Mouse (Mus musculus): ENCODE measurements around the gene Myo7a. TPM values are rescaled to one million over a fixed set of nuclear protein-coding genes. Genes with fewer than 3 reads are reported as not detected.
A peak's percentile ranks its signal among the peaks of the same experiment; 100 is the strongest.

Gene Myo7a
- 10 to 100 TPM; 17.8 to 18.7 TPM for total RNA-seq (2021)

DNA sequence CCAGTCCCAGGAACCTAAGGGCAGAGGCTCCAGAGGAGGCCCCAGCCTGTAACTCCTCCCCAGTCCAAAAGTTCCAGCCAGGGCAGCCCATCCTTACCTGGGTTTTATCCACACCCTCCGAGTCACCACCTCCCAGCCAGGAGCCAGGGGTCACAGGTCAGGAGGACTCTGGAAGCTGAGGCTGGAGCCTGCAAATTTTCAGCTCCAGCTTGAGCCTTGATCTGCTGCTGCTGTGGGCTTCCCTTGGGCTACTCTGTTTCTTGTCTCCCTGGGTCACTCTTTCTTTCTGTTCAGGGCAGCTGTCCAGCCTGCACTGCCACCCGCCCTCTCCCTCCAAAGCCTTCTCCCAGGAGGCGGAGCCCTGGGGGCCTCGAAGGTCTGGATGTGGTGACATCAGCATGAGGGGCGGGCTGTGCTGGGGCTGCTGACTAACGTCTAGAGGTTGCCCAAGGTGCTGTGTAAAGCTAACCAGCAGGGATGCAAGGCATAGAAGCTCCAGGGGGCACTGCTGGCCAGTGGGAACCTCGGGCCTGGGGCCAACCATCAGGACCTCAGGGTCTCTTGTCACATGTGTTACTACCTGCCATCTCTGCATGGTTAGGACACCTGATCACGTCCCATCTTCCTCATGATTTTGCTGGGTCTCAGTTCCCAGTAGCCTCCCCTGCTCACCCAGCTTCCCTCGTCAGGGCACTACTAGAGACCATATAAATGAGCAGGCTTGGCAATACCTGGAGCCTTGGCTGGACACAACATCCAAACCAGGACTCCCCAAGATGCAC is at the start of gene Myo7a:
Myo7a (minus strand) TSS at position 346 of the 782 bp plus-strand sequence.
- intact Hi-C loops (cut with DNase I) = no loop called here
- no peak for DNase-seq

DNA sequence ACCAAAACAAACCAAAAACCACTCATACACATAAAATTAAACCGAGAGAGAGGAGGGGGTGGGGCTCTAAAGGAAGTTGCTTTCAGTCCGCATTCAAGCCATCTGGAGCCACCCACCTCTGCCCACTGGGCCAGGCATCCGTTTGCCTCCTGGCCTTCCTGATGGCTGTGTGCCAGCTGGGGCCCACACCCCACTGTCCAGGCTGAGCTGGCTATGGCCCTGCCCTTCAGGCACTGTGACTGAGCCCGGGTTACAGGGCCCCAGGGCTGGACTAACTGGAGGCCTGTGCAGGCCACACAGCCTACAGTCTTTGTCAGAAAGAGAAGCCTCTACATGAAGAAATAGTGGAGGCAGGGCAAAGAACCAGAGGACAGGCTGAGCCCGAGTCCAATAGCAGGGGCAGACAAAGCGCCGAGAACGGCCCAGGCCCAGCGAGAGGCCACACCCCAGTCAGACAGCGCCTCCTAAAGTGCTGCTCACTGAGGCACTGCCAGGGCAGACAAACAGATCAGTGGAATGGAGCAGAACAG is 45.7 kb upstream of the Myo7a start:
- intact Hi-C loops (cut with DNase I) = loop anchor here (5.0 kb wide), 1 partner anchor 272 kb away; no protein-coding TSS in a partner anchor
- DNase-seq = peak; percentile 38

DNA sequence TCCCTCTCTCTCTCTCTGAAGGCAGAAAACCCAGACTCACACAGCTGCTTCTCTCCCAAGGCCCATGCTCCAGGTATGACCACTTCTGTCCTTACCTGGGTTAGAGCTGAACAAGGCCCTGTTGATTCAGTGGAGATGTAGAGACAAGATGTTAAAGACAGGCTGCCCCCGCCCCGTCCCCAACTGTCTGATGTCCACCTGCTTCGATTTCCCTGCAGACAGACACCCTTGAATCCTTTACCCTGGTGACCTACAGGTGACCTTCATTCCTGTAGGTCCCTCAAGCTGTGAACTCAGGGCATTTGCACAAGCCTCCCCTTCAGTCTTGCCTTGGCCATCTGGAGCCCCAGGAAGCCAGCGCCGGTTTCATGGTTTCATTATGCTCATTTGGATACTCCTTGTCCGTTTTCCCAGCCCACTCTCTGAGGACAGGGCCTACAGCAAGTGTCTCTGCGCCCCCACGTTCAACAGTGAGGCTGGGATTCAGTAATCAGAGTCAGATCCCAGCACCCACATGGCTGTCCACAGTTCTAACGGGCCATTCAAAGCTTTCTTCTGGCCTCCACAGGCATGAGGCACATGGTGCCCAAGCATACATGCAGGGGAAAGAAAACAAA is 45.2 kb upstream of the Myo7a start:
- DNase-seq = no peak
- intact Hi-C loops (cut with DNase I) = loop anchor here (5.0 kb wide), 1 partner anchor 273 kb away; no protein-coding TSS in a partner anchor

DNA sequence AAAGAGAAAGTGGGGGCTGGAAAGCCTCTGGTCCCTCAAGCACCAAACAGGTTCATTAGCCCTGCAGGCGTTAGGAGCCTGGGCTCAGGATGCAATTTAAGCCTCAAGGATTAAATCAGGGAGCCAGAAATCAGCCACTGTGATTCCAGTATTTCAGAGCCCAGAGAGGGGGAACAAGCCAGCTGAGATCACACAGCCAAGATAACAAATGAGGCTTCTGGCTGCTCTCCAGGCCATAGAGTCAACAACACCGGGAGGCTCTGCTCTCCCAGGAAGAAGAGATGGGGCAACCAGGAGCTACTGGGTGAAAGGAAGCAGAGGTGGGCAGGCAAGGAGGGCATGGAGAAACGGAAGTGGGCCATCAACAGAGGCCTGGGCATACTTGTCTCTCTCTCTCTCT is 44.4 kb upstream of the Myo7a start:
- intact Hi-C loops (cut with DNase I) = loop anchor here (5.0 kb wide), 1 partner anchor 274 kb away; no protein-coding TSS in a partner anchor

DNA sequence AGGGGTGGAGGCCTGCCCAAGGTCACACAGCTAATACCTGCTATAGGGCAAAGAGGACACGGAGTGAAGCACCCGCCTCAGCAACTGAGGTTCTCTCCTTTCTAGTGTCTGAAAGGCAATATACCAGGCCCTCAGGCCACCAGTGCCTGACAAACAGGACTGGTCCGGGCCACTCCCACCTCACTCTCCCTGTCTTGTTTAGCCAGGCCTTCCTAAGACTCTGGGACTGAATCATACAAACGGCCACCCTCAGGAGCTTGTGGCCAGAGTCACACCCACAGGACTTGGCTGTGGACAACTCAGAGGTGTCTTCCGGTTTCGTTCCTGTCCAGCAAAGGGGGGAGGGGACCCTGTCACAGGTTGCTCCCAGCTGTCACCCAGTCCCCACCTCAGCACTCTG is 42.9 kb upstream of the Myo7a start:
- no peak for DNase-seq
- intact Hi-C loops (cut with DNase I) = loop anchor here (5.0 kb wide), 1 partner anchor 275 kb away; no protein-coding TSS in a partner anchor

More for the DNA sequence above, 44.4 kb upstream of the Myo7a start:
- DNase-seq = no peak

DNA sequence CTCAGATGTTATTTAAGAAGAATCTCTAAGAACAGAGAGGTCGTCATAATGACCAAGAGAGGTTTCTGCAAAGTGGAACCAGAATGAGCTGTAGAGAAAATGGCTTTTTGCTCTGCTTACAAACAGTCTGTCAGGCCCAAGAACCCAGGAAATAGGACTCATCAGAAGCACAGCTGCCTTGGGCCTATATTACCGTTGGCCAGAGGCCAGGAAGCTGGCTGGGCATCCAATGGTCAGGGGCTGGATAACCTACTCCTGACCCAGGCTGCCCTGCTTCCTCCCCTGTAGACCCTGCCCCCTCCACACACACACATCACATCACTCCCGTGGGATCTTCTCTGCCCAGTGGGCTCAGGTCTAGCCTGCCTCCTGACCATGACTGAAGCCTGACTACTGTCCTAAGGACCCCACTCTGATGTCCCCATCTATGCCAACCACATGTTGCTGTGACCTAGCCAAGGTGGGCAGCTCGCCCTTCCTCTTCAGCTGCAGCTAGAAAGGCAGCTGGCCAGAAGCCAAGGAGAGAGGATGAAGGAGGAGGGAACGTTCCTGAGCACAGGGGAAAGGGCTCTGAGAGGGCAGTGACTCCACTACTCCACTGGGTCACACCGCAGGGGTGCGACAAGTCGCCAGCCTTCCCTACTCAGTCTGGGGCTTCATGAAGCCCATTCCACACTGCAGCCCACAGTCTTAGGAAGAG is 40.9 kb upstream of the Myo7a start:
- intact Hi-C loops (cut with DNase I) = loop anchor here (5.0 kb wide), 1 partner anchor 277 kb away; no protein-coding TSS in a partner anchor
- DNase-seq = no peak

DNA sequence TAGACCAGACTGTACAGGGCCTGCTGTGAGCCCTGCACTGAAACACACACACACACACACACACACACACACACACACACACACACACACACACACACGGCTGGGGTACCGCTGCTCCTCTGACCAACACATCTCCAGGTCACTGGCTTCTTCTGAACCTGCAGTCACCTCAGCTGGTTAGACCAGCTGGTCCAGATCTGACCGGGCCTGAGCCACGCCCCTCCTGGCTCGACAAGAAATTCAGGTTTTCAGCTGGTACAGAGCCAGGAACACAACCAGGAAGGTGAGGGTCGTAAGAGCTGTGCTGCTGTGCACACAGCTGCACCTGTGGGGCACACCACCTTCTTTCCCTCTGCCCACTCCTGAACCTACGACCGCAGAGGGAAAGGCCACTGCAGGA is 39.2 kb upstream of the Myo7a start:
- DNase-seq = no peak
- intact Hi-C loops (cut with DNase I) = no loop called here

DNA sequence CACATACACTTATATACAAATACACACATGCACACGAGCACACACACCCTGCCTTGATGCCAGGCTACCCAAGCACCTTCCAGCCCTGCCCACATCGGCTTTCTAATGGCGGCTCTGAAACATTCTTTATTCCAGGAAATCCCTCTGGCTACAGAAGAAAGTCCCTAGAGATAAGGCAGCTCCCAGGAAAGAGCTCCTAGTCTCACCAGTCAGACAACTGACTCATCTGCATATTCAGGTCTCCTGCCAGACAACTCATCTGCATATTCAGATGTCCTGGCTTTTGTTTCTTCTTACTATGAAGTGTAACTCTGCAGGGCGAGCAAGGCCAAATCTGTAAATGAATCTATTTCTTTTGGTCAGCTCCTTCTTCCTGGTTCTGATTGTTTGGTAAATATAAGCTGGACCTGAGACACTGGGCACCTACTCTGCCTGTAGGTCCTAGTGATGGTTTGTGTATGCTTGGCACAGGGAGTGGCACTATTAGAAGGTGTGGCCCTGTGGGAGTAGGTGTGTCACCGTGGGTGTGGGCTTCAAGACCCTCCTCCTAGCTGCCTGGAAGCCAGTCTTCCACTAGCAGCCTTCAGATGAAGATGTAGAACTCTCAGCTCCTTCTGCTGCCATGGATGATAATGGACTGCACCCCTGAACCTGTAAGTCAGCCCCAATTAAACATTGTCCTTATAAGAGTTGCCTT is 38.5 kb upstream of the Myo7a start:
- intact Hi-C loops (cut with DNase I) = no loop called here
- no peak for DNase-seq

DNA sequence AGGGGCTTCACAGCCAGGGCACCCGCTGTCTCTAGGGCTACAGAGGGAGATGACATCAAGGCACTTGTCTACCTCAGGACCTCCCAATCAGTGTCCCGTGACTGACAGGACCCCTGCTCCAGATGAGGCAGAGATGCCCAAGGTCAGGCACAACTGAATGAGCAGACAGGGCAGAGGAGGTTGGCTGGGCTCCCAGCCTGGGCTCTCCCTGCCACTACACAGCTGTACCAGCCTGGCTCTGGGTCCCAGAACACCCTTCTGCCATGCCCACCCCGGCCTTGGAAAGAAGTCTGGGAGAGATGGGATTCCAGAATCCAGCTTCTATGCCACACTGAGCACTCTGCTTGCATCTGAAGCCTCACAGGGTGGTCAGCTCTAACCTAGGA is 36.9 kb upstream of the Myo7a start:
- intact Hi-C loops (cut with DNase I) = no loop called here
- DNase-seq = no peak

DNA sequence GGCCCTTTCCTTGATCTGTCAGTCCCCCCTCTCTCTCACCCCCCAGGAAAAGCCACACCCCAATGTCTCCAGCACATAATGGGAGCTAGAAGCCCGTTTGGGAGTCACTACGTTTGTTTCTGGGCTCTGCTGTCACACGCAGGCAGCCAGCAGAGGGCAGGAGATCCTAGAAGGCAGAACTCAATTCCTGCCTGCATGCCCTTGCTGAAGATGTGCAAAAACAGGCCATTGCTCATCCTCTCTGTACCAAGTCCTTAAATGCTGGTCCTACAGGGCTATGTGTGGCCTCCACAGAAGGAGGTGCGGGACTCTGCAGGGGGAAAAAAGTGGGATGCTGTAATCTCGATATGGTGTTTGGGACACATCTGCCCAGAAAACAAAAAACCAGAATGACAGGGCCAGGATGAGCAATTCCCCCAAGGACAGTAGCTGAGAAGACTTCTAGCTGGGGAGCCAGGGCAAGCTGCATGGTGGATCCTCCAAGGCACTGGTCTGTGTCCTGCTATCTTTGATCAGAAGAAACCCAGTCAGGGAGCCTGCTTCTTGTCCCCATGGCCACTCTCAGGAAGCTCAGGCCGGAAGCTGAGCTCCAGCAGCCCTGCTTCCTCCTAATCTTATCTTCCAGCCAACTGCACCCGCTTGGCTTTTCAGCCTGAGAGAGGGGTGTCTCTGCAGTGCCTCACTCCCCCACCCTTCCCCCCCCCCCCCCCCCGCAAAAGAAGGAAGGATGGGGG is 36.4 kb upstream of the Myo7a start:
- intact Hi-C loops (cut with DNase I) = loop anchor here (2.0 kb wide), 1 partner anchor 185 kb away; no protein-coding TSS in a partner anchor
- DNase-seq = peak; percentile 71

DNA sequence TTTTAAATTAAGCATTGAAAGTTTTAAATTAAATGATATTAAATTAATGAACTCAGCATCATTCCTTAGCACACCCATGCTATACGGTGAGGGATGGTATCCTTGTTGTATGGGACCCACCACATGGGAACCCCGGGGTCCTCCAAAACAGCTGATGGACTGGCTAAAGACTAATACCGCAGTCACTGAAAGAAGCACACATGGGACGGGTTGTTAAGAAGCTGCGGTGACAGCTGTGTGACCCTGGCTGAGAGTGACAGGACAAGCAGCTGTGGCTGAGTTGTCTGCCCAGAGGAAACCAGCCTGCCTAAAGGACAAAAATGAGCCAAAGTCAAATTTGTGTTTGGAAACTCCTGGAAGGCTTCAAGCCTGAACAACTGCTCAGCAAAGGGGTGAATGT is 34.6 kb upstream of the Myo7a start:
- intact Hi-C loops (cut with DNase I) = loop anchor here (2.0 kb wide), 1 partner anchor 187 kb away; no protein-coding TSS in a partner anchor
- no peak for DNase-seq

DNA sequence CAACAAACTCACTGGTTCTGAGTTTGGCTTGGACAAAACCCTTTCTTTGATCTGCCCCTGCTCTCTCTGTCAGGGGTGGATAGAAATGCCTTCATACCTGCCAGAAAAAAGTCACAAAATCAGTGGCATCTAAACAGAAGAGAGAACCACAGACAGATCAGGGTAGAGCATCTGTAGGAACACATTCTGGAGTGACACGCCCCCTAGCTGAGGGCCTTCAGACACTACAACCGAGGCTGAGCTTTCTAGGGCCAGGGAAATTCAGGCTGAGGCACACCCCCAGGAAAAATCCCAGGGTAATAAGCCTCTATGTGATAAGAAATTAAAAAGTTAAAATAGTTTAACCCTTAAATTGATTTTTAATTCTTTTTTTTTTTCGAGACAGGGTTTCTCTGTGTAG is 34.0 kb upstream of the Myo7a start:
- DNase-seq = no peak
- intact Hi-C loops (cut with DNase I) = no loop called here

DNA sequence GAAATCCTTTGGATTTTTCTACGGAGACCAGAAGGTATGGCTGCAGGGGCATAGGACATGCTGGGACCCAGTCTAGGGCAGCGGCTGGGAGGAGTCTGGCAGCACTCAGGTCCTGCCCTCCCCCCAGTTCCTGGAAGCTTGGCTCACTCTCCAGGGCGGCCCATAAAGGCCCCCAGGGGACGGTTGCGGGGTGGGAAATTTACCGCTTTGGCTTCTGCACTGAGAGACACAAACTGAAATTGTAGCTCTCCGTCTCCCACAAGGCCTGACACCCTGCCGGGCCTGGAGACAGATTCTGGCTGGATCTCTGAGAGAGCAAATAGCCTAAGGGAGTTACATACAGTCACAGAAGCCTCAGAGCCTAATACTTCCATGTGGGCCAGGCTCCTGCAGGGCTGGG is 33.1 kb upstream of the Myo7a start:
- intact Hi-C loops (cut with DNase I) = no loop called here
- DNase-seq = no peak

DNA sequence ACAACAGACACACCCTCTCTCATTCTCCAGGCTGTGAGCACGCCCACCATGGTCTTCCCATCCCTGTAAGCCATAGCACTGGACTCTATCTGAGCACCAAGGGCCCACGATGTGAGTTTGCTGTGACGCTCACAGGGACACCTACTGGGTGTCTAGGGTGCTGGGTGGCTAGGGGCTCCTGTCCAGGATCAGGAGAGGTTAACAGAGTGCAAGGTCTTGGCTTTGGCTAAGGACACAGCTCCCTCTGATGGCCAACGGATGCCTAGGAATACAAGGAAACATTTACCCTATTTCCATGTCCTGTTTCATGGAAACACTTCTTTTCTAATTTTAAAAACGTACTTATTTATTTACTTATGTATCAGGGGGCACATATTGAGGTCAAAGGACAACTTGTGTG is 31.2 kb upstream of the Myo7a start:
- intact Hi-C loops (cut with DNase I) = no loop called here
- no peak for DNase-seq

DNA sequence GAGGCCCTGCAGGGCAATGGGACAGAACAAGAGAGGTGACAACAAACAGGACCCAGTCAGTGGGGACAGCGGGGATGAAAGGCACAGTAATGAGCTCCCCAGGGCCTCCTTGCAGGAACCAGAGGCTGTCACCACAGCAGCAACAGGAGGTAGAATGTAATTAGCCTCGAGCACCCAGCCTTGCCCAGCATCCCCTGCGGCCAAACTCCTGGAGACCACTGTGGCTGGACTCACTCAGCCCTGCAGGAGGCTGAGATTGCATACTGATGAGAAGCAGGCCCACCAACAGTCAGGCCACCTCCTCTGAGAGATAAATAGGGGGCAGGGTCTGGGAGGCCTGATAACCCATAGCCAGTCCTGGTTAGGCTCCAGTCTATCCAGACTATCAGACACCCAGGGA is 30.5 kb upstream of the Myo7a start:
- intact Hi-C loops (cut with DNase I) = no loop called here
- no peak for DNase-seq

DNA sequence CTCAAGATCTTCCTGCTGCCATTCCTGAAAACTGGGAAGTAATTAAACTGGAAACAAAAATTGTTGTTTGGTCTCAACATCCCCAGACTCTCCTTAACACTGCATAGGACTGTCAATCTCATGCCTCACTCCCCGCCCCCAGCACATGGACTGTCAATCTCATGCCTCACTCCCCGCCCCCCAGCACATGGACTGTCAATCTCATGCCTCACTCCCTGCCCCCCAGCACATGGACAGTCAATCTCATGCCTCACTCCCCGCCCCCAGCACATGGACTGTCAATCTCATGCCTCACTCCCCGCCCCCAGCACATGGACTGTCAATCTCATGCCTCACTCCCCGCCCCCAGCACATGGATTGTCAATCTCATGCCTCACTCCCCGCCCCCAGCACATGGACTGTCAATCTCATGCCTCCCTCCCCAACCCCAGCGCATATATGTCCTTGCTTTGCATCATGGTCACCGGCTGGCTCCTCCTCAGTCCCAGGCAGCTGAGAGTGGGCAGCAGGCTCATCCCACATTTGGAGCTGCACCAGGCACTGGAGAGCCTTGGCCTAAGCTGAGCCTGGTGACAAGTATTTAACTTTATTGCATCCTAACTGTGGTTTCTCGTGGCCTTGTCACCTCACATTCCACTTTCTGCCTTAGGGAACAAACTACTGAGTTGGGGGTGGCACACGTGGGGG is 29.5 kb upstream of the Myo7a start:
- no peak for DNase-seq
- intact Hi-C loops (cut with DNase I) = no loop called here

DNA sequence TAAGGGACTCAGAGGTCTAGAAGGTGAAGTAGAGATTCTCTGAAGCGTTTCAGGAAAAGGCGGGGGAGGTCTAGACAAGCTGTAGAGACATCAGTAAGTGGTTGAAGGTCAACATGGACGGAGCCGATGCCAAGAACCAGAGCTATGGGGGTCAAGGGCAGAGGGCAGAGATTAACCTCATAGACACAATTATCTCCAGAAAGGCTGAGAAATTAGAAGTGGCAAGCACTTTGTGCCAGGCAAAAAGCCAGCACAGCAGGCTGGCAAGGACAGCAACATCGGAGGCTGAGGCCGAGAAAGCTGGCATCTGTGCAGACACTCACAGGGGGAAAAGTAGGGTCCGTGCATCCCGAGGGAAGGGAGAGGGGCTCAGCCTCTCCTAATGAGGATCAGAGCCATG is 28.4 kb upstream of the Myo7a start:
- peak; percentile 69 for DNase-seq
- intact Hi-C loops (cut with DNase I) = no loop called here

DNA sequence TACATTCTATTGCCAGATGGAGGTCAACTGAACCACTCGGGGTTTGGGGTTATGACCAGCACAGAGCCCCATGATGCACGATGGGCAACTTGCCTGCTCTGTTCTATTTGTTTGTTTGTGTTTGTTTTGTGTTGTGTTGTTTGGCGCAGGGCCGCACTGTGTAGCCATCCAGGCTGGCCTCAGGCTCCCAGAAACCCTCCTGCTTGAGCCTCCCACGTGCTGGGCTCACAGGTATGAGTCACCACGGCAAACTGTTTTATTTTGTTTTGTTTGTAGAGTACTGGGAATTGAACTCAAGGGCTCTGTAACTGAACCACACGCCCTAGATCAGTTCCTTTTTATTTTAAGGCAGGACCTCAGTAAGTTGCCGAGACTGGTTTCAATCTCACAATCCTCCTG is 27.1 kb upstream of the Myo7a start:
- no peak for DNase-seq
- intact Hi-C loops (cut with DNase I) = no loop called here

DNA sequence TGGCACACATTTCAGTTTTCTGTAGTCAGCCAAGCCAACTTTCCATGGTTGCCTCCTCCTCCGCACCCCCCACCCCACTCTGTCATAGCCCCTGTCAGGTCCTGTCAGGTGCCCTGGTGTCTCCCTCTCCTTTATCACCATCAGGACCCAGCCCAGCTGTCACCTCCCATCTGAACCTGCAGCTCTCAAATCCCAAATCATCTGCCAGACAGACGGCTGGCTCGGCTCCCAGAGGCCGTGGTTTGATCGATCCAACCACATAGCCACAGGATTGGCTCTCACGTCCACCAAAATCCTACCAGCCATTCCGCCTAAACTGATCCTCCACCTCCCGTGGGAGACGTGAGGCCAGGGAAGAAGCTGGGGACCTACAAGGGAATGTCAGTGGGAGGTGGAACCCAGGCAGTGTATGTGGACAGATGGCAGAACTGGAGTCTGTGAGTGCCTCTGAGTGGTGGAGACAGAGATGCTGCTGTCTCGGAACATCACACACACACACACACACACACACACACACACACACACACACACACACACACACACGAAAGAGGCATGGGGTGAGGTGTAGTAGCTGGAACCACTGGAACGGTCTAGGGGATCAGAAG is 26.6 kb upstream of the Myo7a start:
- intact Hi-C loops (cut with DNase I) = no loop called here
- DNase-seq = peak; percentile 29

Measured in left cerebral cortex, postnatal 4 days (tissue).